ENCODE assay signal across 26 mouse cellular contexts in genomic region chr6:122690082-122690481, GRCm38 (mm10). TPM values are rescaled to one million over a fixed set of nuclear protein-coding genes. Genes with fewer than 3 reads are reported as not detected.
DNase-seq lines count a peak whose midpoint lies in the region; ATAC-seq and TF ChIP-seq lines count a peak whose summit lies in the region.
"Had no signal": no experiment of that assay in that cellular context is flagged by ENCODE, and none has a peak within 500 bp of the region (broad histone marks: within the 10 kb centered on the region; RNA-seq: fewer than 3 reads in every experiment).

No protein-coding gene starts in this region.

- in situ Hi-C loops in ES-E14 (cut with MboI; ENCODE audit: low sequenced_read_pairs in 2 of 2, unreplicated experiment in 2 of 2), result no loop called here

- no peaks in the 10 kb centered on the region for H3K9me3 ChIP-seq in ES-Bruce4 (replicated peaks; ENCODE audit: control insufficient read depth, insufficient read depth, low read length, poor library complexity, severe bottlenecking)
- H3K9me3 ChIP-seq in ES-E14 (ENCODE audit: control insufficient read depth, insufficient read depth, low read depth, low read length), result no peaks in the 10 kb centered on the region
- H3K9me3 ChIP-seq in hindbrain, embryonic 11.5 days (ENCODE audit: control insufficient read depth, low read length), result no peaks in the 10 kb centered on the region
- H3K9me3 ChIP-seq in heart, embryonic 12.5 days (replicated peaks), result no peaks in the 10 kb centered on the region
- H3K9me3 ChIP-seq: embryonic facial prominence, embryonic 10.5 days; embryonic facial prominence, embryonic 12.5 days; forebrain, embryonic 10.5 days; forebrain, embryonic 12.5 days; forebrain, embryonic 15.5 days had no signal

- H3K4me2 ChIP-seq in myocyte (ENCODE audit: low read depth), result peak overlapping the region; percentile 58
- no peak overlapping the region for H3K4me2 ChIP-seq in hindbrain, embryonic 11.5 days (replicated peaks; ENCODE audit: low read depth, low read length)
- H3K4me2 ChIP-seq in heart, embryonic 12.5 days, result no peak overlapping the region
- H3K4me2 ChIP-seq: embryonic facial prominence, embryonic 12.5 days; forebrain, embryonic 12.5 days; forebrain, embryonic 15.5 days had no signal

- no peak for ATAC-seq in hindbrain, embryonic 11.5 days (ENCODE audit: low FRiP score)
- no peak for ATAC-seq in heart, embryonic 12.5 days (ENCODE audit: insufficient number of reproducible peaks, low FRiP score)
- ATAC-seq: CD4-positive, CD25-positive, alpha-beta regulatory T cell, adult 4 months; forebrain, embryonic 15.5 days; forebrain, postnatal 0 days had no signal

- no peak overlapping the region for H3K4me3 ChIP-seq in ES-Bruce4 (ENCODE audit: low read depth, low read length)
- no peak overlapping the region for H3K4me3 ChIP-seq in ES-E14 (ENCODE audit: insufficient read depth in 1 of 2, low read depth in 1 of 2, low read length in 2 of 2, poor library complexity in 1 of 2, severe bottlenecking in 1 of 2)
- no peak overlapping the region for H3K4me3 ChIP-seq in myocyte
- H3K4me3 ChIP-seq in hindbrain, embryonic 11.5 days (ENCODE audit: low read depth, low read length), result no peak overlapping the region
- H3K4me3 ChIP-seq in heart, embryonic 12.5 days, result no peak overlapping the region
- H3K4me3 ChIP-seq: embryonic facial prominence, embryonic 10.5 days; embryonic facial prominence, embryonic 12.5 days; erythroblast, embryonic 14.5 days; forebrain, embryonic 10.5 days; forebrain, embryonic 12.5 days; forebrain, embryonic 15.5 days had no signal

- H3K27me3 ChIP-seq in ES-Bruce4 (ENCODE audit: control insufficient read depth, insufficient read depth, low read length, poor library complexity, severe bottlenecking), result no peaks in the 10 kb centered on the region
- H3K27me3 ChIP-seq in myocyte (ENCODE audit: control insufficient read depth, insufficient read depth, insufficient read length), result no peaks in the 10 kb centered on the region
- no peaks in the 10 kb centered on the region for H3K27me3 ChIP-seq in hindbrain, embryonic 11.5 days (ENCODE audit: control insufficient read depth, insufficient read depth, low read length)
- H3K27me3 ChIP-seq in heart, embryonic 12.5 days (replicated peaks), result no peaks in the 10 kb centered on the region
- H3K27me3 ChIP-seq: CH12.LX; embryonic facial prominence, embryonic 12.5 days; forebrain, embryonic 12.5 days; forebrain, embryonic 15.5 days had no signal

- 0 out of 2 replicates have a peak overlapping the region, but pooled peaks have one; percentile 18 for H3K9ac ChIP-seq in ES-Bruce4 (ENCODE audit: low read depth, poor library complexity, severe bottlenecking)
- no peak overlapping the region for H3K9ac ChIP-seq in ES-E14 (ENCODE audit: insufficient read depth, low read depth, low read length, poor library complexity, severe bottlenecking)
- H3K9ac ChIP-seq in hindbrain, embryonic 11.5 days (ENCODE audit: low read depth, low read length), result no peak overlapping the region
- no peak overlapping the region for H3K9ac ChIP-seq in heart, embryonic 12.5 days
- H3K9ac ChIP-seq: embryonic facial prominence, embryonic 12.5 days; forebrain, embryonic 12.5 days; forebrain, embryonic 15.5 days; forebrain, postnatal 0 days had no signal

- DNase-seq in ES-E14 (ENCODE audit: low read depth, low spot score) (peak; percentile 54), ZHBTc4 (ENCODE audit: low read depth, low spot score) (peak; percentile 86)
- DNase-seq in hindbrain, embryonic 11.5 days (ENCODE audit: low spot score), result no peak
- DNase-seq in adrenal gland, adult 2 months, result no peak
- DNase-seq: adrenal gland, adult 8-10 months; adrenal gland, postnatal 14 days; B cell, adult 2 months; cerebellum, adult 11 months; cerebellum, adult 18-20 months; cerebellum, adult 8-10 months; cerebellum, postnatal 10 days; cerebellum, postnatal 25 days; forebrain, postnatal 0 days had no signal

- H3K36me3 ChIP-seq in ES-Bruce4 (ENCODE audit: control insufficient read depth, insufficient read depth, low read length, poor library complexity, severe bottlenecking) (no peaks in the 10 kb centered on the region), ES-E14 (ENCODE audit: control insufficient read depth, insufficient read depth, low read length, poor library complexity, severe bottlenecking) (no peaks in the 10 kb centered on the region), myocyte (ENCODE audit: control insufficient read depth, insufficient read depth) (no peaks in the 10 kb centered on the region)
- no peaks in the 10 kb centered on the region for H3K36me3 ChIP-seq in hindbrain, embryonic 11.5 days (ENCODE audit: control insufficient read depth, insufficient read depth, low read length)
- H3K36me3 ChIP-seq in heart, embryonic 12.5 days, result no peaks in the 10 kb centered on the region
- H3K36me3 ChIP-seq: embryonic facial prominence, embryonic 10.5 days; embryonic facial prominence, embryonic 12.5 days; forebrain, embryonic 10.5 days; forebrain, embryonic 12.5 days; forebrain, embryonic 15.5 days had no signal

- no peak overlapping the region for H3ac ChIP-seq in myocyte (ENCODE audit: control insufficient read depth, insufficient read length)

- TF ChIP-seq POLR2A in ES-Bruce4 (IDR thresholded peaks at IDR 0.05; ENCODE audit: insufficient read depth, low read length) (no peak), myocyte (IDR thresholded peaks at IDR 0.05; ENCODE audit: insufficient read length, low read depth) (no peak)

- WGBS in hindbrain, embryonic 11.5 days, result 89% methylated on average over 5 of the region's 5 CpGs
- 80% methylated on average over 5 of the region's 5 CpGs for WGBS in heart, embryonic 12.5 days

- no peaks in the 10 kb centered on the region for H3K79me2 ChIP-seq in myocyte (ENCODE audit: control insufficient read depth, insufficient read depth)

- TF ChIP-seq EP300 in ES-Bruce4 (IDR thresholded peaks at IDR 0.05; ENCODE audit: insufficient read depth, low read depth, low read length), result no peak

- TF ChIP-seq CTCF in ES-Bruce4 (IDR thresholded peaks at IDR 0.05; ENCODE audit: low read depth, low read length), result no peak

- H3K4me1 ChIP-seq in ES-Bruce4 (ENCODE audit: control insufficient read depth, insufficient read depth, low read length) (peaks cover 6% of the 10 kb centered on the region), ES-E14 (ENCODE audit: control insufficient read depth in 2 of 2, insufficient read depth in 2 of 2, low read length in 2 of 2, poor library complexity in 1 of 2) (peaks cover 5 to 23% of the 10 kb centered on the region in 2 experiments; a peak in 3 of 4 replicates)
- H3K4me1 ChIP-seq in hindbrain, embryonic 11.5 days (replicated peaks; ENCODE audit: control insufficient read depth, insufficient read depth, low read length), result no peaks in the 10 kb centered on the region
- H3K4me1 ChIP-seq in heart, embryonic 12.5 days (replicated peaks), result no peaks in the 10 kb centered on the region
- H3K4me1 ChIP-seq: embryonic facial prominence, embryonic 10.5 days; embryonic facial prominence, embryonic 12.5 days; forebrain, embryonic 10.5 days; forebrain, embryonic 12.5 days; forebrain, embryonic 15.5 days had no signal

- H3K27ac ChIP-seq in ES-Bruce4 (ENCODE audit: insufficient read depth, low read length), result peak overlapping the region; percentile 52; the same call in 1 of the 2 replicates
- H3K27ac ChIP-seq in ES-E14 (ENCODE audit: insufficient read depth, low read depth, low read length, poor library complexity, severe bottlenecking), result no peak overlapping the region; the same call in 1 of the 2 replicates
- H3K27ac ChIP-seq in hindbrain, embryonic 11.5 days (ENCODE audit: low read depth, low read length), result no peak overlapping the region
- no peak overlapping the region for H3K27ac ChIP-seq in heart, embryonic 12.5 days (ENCODE audit: poor library complexity, severe bottlenecking)
- H3K27ac ChIP-seq: embryonic facial prominence, embryonic 10.5 days; embryonic facial prominence, embryonic 12.5 days; forebrain, embryonic 10.5 days; forebrain, embryonic 12.5 days; forebrain, embryonic 15.5 days had no signal

TF ChIP-seq in ES-E14, 5 proteins besides CTCF, POLR2A, EP300 and RAD21:
- TF ChIP-seq MAFK (IDR thresholded peaks at IDR 0.05; ENCODE audit: insufficient read depth, low read depth, low read length) (no peak), CHD2 (IDR thresholded peaks at IDR 0.05; ENCODE audit: low read depth, low read length) (0 out of 2 replicates have a peak, but pooled peaks have one; percentile 22), ZC3H11A (IDR thresholded peaks at IDR 0.05; ENCODE audit: borderline replicate concordance, low read depth, low read length) (no peak), ZNF384 (IDR thresholded peaks at IDR 0.05; ENCODE audit: low read depth, low read length) (peak; percentile 60; the same call in 1 of the 2 replicates)

TF ChIP-seq in myocyte, 11 proteins besides CTCF, POLR2A, EP300 and RAD21:
- TF ChIP-seq SRF (IDR thresholded peaks at IDR 0.05; ENCODE audit: control insufficient read depth, insufficient read length, low read depth) (no peak), TCF12 (IDR thresholded peaks at IDR 0.05; ENCODE audit: insufficient read depth, poor library complexity, severe bottlenecking) (no peak), POLR2AphosphoS2 (IDR thresholded peaks at IDR 0.05; ENCODE audit: insufficient read length, low read depth) (no peak), REST (IDR thresholded peaks at IDR 0.05; ENCODE audit: insufficient read depth, insufficient read length) (no peak), E2F4 (IDR thresholded peaks at IDR 0.05; ENCODE audit: insufficient read depth) (no peak), MYOD1 (IDR thresholded peaks at IDR 0.05; ENCODE audit: control insufficient read depth in 1 of 3, insufficient read length in 2 of 3, low read depth in 2 of 3) (no peak), CEBPB (IDR thresholded peaks at IDR 0.05; ENCODE audit: insufficient read depth, poor library complexity, severe bottlenecking) (no peak), MYOG (IDR thresholded peaks at IDR 0.05; ENCODE audit: control insufficient read depth in 1 of 3, insufficient read depth in 1 of 3, insufficient read length in 2 of 3, low read depth in 2 of 3) (no peak), MAX (IDR thresholded peaks at IDR 0.05; ENCODE audit: low read depth) (no peak), TCF3 (IDR thresholded peaks at IDR 0.05; ENCODE audit: insufficient read length, low read depth) (no peak), USF1 (IDR thresholded peaks at IDR 0.05; ENCODE audit: low read depth) (no peak)

RNA-seq across cellular contexts. Expression of gene Nanog, which starts 17.2 kb away (rescaled TPM):
- polyA plus RNA-seq in ES-Bruce4 (2011; ENCODE audit: insufficient read depth, insufficient read length, low read depth, missing spikeins) (610 and 613 TPM in 2 replicates), myocyte (2012; fragmentation: generic; extraction: Trizol) (0.10 TPM)
- total RNA-seq in ES-E14 (2012; rRNA removed), result 89.3 and 138 TPM in 2 replicates
- 0.07 and 0.32 TPM in 2 replicates for polyA plus RNA-seq in hindbrain, embryonic 11.5 days (2014; fragmentation: Nextera tagmentation; extraction: Ambion mirVana)
- total RNA-seq in adrenal gland, adult 2 months (2021), result not detected
- polyA plus RNA-seq in adrenal gland, adult 2 months (2012; rRNA removed), result not detected in 2 replicates
- 0.49 and 0.86 TPM in 2 replicates for polyA plus RNA-seq in heart, embryonic 12.5 days (2016; fragmentation: Nextera tagmentation; extraction: Ambion mirVana)
- total RNA-seq: adrenal gland, adult 8-10 months; adrenal gland, postnatal 14 days; adrenal gland, postnatal 4 days; CH12.LX; forebrain, postnatal 0 days; MEL had no signal
- polyA plus RNA-seq: embryonic facial prominence, embryonic 10.5 days; erythroblast, embryonic 14.5 days had no signal

Comparison
In these comparisons a context has a peak if more than half of its experiments do, and no peak if none do; other contexts are left out.
1. DNase-seq: peak in ES-E14 (single experiment) and ZHBTc4 (single experiment); none in hindbrain, embryonic 11.5 days (single experiment) and adrenal gland, adult 2 months (single experiment).
2. RNA of gene Nanog, which starts 17.2 kb away (polyA plus RNA-seq): 610 to 613 TPM in ES-Bruce4; 0.49 to 0.86 TPM in heart, embryonic 12.5 days, 0.07 to 0.32 TPM in hindbrain, embryonic 11.5 days, 0.10 TPM in myocyte (single experiment) and not detected in adrenal gland, adult 2 months; every median in the first group is over 100 times any median in the second.